Comparison of ENCODE assay signal across 8 mouse cellular contexts in genomic region chr11:3181250-3181649, GRCm38 (mm10). TPM values are rescaled to one million over a fixed set of nuclear protein-coding genes. Genes with fewer than 3 reads are reported as not detected.
DNase-seq lines count a peak whose midpoint lies in the region; ATAC-seq lines count a peak whose summit lies in the region.

No protein-coding gene starts in this region.

- 0 out of 2 replicates have a peak, but pooled peaks have one; percentile 4 for ATAC-seq in cerebellum, adult (ENCODE audit: insufficient number of reproducible peaks, low FRiP score, low TSS enrichment)

- DNase-seq in CD4-positive, CD25-positive, alpha-beta regulatory T cell, adult 2 months (ENCODE audit: low read depth, low spot score) = peak; percentile 53
- peak; percentile 83 for DNase-seq in gastrocnemius, adult 18-20 months (ENCODE audit: low spot score)
- peak; percentile 46 for DNase-seq in induced T-regulatory cell, adult 2 months (ENCODE audit: low read depth)
- DNase-seq in layer of hippocampus, postnatal 36 days = peak; percentile 63 to 66
- peak; percentile 70 for DNase-seq in lung, postnatal 25 days (ENCODE audit: low spot score)
- peak; percentile 75 to 76 for DNase-seq in right cerebral cortex, postnatal 10 days (ENCODE audit: low spot score in 2 of 2)
- DNase-seq in thymus, postnatal 36 days = peak; percentile 63 to 64

RNA-seq across cellular contexts. Expression of gene Sfi1, which starts 12.0 kb away (rescaled TPM):
- 10 to 100 TPM in 1 of 2 experiments, 1 to 10 TPM in 1; 9.8 to 12.4 TPM for total RNA-seq in gastrocnemius, adult 18-20 months (2021)
- 10 to 100 TPM; 66.4 to 85.4 TPM for total RNA-seq in layer of hippocampus, postnatal 36 days (2021)

RNA-seq across cellular contexts. Expression of gene Eif4enif1, which starts 20.9 kb away (rescaled TPM):
- 10 to 100 TPM; 32.9 to 38.2 TPM for total RNA-seq in gastrocnemius, adult 18-20 months (2021)
- total RNA-seq in layer of hippocampus, postnatal 36 days (2021) = 10 to 100 TPM; 67.2 to 71.1 TPM

Comparison
In these comparisons a context has a peak if more than half of its experiments do, and no peak if none do; other contexts are left out.
1. Peak in every context shown above with its lines: DNase-seq and ATAC-seq.
2. RNA of gene Sfi1, which starts 12.0 kb away (total RNA-seq): 66.4 to 85.4 TPM in layer of hippocampus, postnatal 36 days; 9.8 to 12.4 TPM in gastrocnemius, adult 18-20 months; every median in the first group is over 4 times any median in the second.